Mouse (Mus musculus) liver, postnatal 0 days (tissue): Measurements from ENCODE around the gene Gja1.

Experiments
- CTCF ChIP-seq: sonication (generic); IDR thresholded peaks from 2 replicates; pipeline ENCODE4 v1.5.1; 2016; ENCODE audit warnings: antibody characterized with exemption, low read depth
- EP300 ChIP-seq: IDR thresholded peaks from 2 replicates; pipeline ENCODE4 v1.6.1; 2016; ENCODE audit warnings: antibody characterized with exemption, low read depth, mild to moderate bottlenecking

GRCm38 (mm10) chr10:56449030-56449429 lies 71.9 kb downstream of the Gja1 start:
- TF ChIP-seq CTCF: no peak
- TF ChIP-seq EP300: no peak
